Comparison of ENCODE assay signal across 9 mouse cellular contexts in genomic region chrX:102476784-102477183, GRCm38 (mm10). TPM values are rescaled to one million over a fixed set of nuclear protein-coding genes. Genes with fewer than 3 reads are reported as not detected.
DNase-seq lines count a peak whose midpoint lies in the region; ATAC-seq and TF ChIP-seq lines count a peak whose summit lies in the region.
"Had no signal": no experiment of that assay in that cellular context is flagged by ENCODE, and none has a peak within 500 bp of the region (broad histone marks: within the 10 kb centered on the region; RNA-seq: fewer than 3 reads in every experiment).

No protein-coding gene starts in this region.

- no peak for TF ChIP-seq POLR2A in kidney, adult 2 months (IDR thresholded peaks at IDR 0.05; ENCODE audit: low read depth, low read length)
- TF ChIP-seq POLR2A in limb, embryonic 14.5 days (IDR thresholded peaks at IDR 0.05; ENCODE audit: borderline replicate concordance, extremely low read depth, insufficient read depth, insufficient read length), result no peak

- H3K4me1 ChIP-seq in kidney, adult 2 months (ENCODE audit: control insufficient read depth, insufficient read depth, low read length), result no peaks in the 10 kb centered on the region
- H3K4me1 ChIP-seq in kidney, embryonic 14.5 days (ENCODE audit: control insufficient read depth, insufficient read depth, low read length), result no peaks in the 10 kb centered on the region
- H3K4me1 ChIP-seq in embryonic facial prominence, embryonic 11.5 days (ENCODE audit: control insufficient read depth, insufficient read depth, low read length), result no peaks in the 10 kb centered on the region
- H3K4me1 ChIP-seq in limb, embryonic 14.5 days (ENCODE audit: control insufficient read depth, insufficient read depth, low read length), result no peaks in the 10 kb centered on the region

- ATAC-seq in kidney, embryonic 14.5 days (ENCODE audit: low FRiP score, low TSS enrichment), result no peak
- ATAC-seq in embryonic facial prominence, embryonic 11.5 days (replicated peaks; ENCODE audit: insufficient number of reproducible peaks, low FRiP score, low TSS enrichment, low read depth), result no peak
- ATAC-seq in limb, embryonic 14.5 days (ENCODE audit: low FRiP score, low read depth), result no peak; the same call in 1 of the 2 replicates

- H3K9ac ChIP-seq in kidney, embryonic 14.5 days (ENCODE audit: low read depth, low read length), result no peak overlapping the region
- H3K9ac ChIP-seq in embryonic facial prominence, embryonic 11.5 days (replicated peaks; ENCODE audit: low read length), result no peak overlapping the region
- H3K9ac ChIP-seq in limb, embryonic 14.5 days (ENCODE audit: low read depth, low read length, severe bottlenecking), result no peak overlapping the region

- peak; percentile 58 for TF ChIP-seq CTCF in kidney, adult 2 months (conservative IDR thresholded peaks at IDR 0.05; ENCODE audit: insufficient read depth, insufficient read length, low read depth, low read length)

- no peak overlapping the region for H3K4me2 ChIP-seq in kidney, embryonic 14.5 days (replicated peaks; ENCODE audit: low read depth, low read length)
- H3K4me2 ChIP-seq in embryonic facial prominence, embryonic 11.5 days (ENCODE audit: low read depth, low read length), result no peak overlapping the region
- no peak overlapping the region for H3K4me2 ChIP-seq in limb, embryonic 14.5 days (replicated peaks; ENCODE audit: low read depth, low read length, severe bottlenecking)

- no peaks in the 10 kb centered on the region for H3K27me3 ChIP-seq in kidney, adult 2 months (replicated peaks; ENCODE audit: control insufficient read depth, insufficient read depth, low read length)
- no peaks in the 10 kb centered on the region for H3K27me3 ChIP-seq in kidney, embryonic 14.5 days (ENCODE audit: control insufficient read depth, insufficient read depth, low read length)
- H3K27me3 ChIP-seq in embryonic facial prominence, embryonic 11.5 days (ENCODE audit: control insufficient read depth, insufficient read depth, low read length), result no peaks in the 10 kb centered on the region
- H3K27me3 ChIP-seq in limb, embryonic 14.5 days (ENCODE audit: control insufficient read depth, insufficient read depth, low read length), result no peaks in the 10 kb centered on the region

- H3K36me3 ChIP-seq in kidney, adult 2 months (ENCODE audit: control insufficient read depth, insufficient read depth, low read length), result no peaks in the 10 kb centered on the region
- no peaks in the 10 kb centered on the region for H3K36me3 ChIP-seq in kidney, embryonic 14.5 days (ENCODE audit: control insufficient read depth, insufficient read depth, low read length)
- no peaks in the 10 kb centered on the region for H3K36me3 ChIP-seq in embryonic facial prominence, embryonic 11.5 days (replicated peaks; ENCODE audit: control insufficient read depth, insufficient read depth, low read depth, low read length)
- H3K36me3 ChIP-seq in limb, embryonic 14.5 days (ENCODE audit: control insufficient read depth, insufficient read depth, low read length), result no peaks in the 10 kb centered on the region

- WGBS in kidney, adult 2 months, result 37% methylated on average over 3 of the region's 3 CpGs
- 38% methylated on average over 3 of the region's 3 CpGs for WGBS in kidney, embryonic 14.5 days
- 34% methylated on average over 3 of the region's 3 CpGs for WGBS in embryonic facial prominence, embryonic 11.5 days
- 23% methylated on average over 3 of the region's 3 CpGs for WGBS in limb, embryonic 14.5 days

- H3K9me3 ChIP-seq in kidney, embryonic 14.5 days (ENCODE audit: control insufficient read depth, low read length), result no peaks in the 10 kb centered on the region
- H3K9me3 ChIP-seq in embryonic facial prominence, embryonic 11.5 days (replicated peaks; ENCODE audit: control insufficient read depth, low read length), result no peaks in the 10 kb centered on the region
- H3K9me3 ChIP-seq in limb, embryonic 14.5 days (ENCODE audit: control insufficient read depth, low read length), result no peaks in the 10 kb centered on the region

- DNase-seq in kidney, adult 2 months, result peak; percentile 60
- peak; percentile 76 for DNase-seq in adrenal gland, postnatal 14 days
- peak; percentile 73 for DNase-seq in embryonic facial prominence, embryonic 11.5 days (ENCODE audit: low spot score)
- peak; percentile 24 to 68 for DNase-seq in kidney, adult 8-10 months
- DNase-seq in limb, embryonic 14.5 days (ENCODE audit: low spot score), result peak; percentile 70
- peak; percentile 76 for DNase-seq in retina, embryonic 14.5 days (ENCODE audit: low spot score)
- DNase-seq in thymus, postnatal 4 days, result peak; percentile 77

- H3K27ac ChIP-seq in kidney, adult 2 months (ENCODE audit: insufficient read depth, low read depth, low read length), result no peak overlapping the region
- no peak overlapping the region for H3K27ac ChIP-seq in kidney, embryonic 14.5 days (ENCODE audit: low read depth, low read length)
- no peak overlapping the region for H3K27ac ChIP-seq in embryonic facial prominence, embryonic 11.5 days (replicated peaks; ENCODE audit: low read depth, low read length)
- H3K27ac ChIP-seq in limb, embryonic 14.5 days (replicated peaks; ENCODE audit: low read depth, low read length), result no peak overlapping the region

- no peak overlapping the region for H3K4me3 ChIP-seq in kidney, adult 2 months (ENCODE audit: insufficient read depth, low read depth, low read length)
- H3K4me3 ChIP-seq in kidney, embryonic 14.5 days (ENCODE audit: low read length), result no peak overlapping the region
- no peak overlapping the region for H3K4me3 ChIP-seq in embryonic facial prominence, embryonic 11.5 days (ENCODE audit: low read depth, low read length)
- H3K4me3 ChIP-seq in limb, embryonic 14.5 days (replicated peaks; ENCODE audit: low read length), result no peak overlapping the region
- H3K4me3 ChIP-seq: myocyte had no signal

RNA-seq across cellular contexts. Expression of gene Hdac8, which starts 28.4 kb away (rescaled TPM):
- polyA plus RNA-seq in kidney, adult 2 months (2012; rRNA removed), result 4.8 and 5.5 TPM in 2 replicates
- 3.2 and 4.3 TPM in 2 replicates for polyA plus RNA-seq in kidney, embryonic 14.5 days (2014; fragmentation: Nextera tagmentation; extraction: Ambion mirVana)
- total RNA-seq in adrenal gland, postnatal 14 days (2021), result 8.7 and 10.0 TPM in 2 replicates
- 3.2 and 4.2 TPM in 2 replicates for polyA plus RNA-seq in embryonic facial prominence, embryonic 11.5 days (2014; fragmentation: Nextera tagmentation; extraction: Ambion mirVana)
- 13.5 and 16.1 TPM in 2 replicates for polyA plus RNA-seq in limb, embryonic 14.5 days (2012; rRNA removed)
- polyA plus RNA-seq in limb, embryonic 14.5 days (2014; fragmentation: Nextera tagmentation; extraction: Ambion mirVana), result 2.7 and 5.0 TPM in 2 replicates
